Mouse (Mus musculus) cortical plate, adult 2 months (tissue): ENCODE data around the gene As3mt.

ENCODE experiments used
- CTCF ChIP-seq: fragments of 200-500 bp; IDR thresholded peaks from 2 replicates; pipeline ENCODE4 v1.5.1; 2011; ENCODE audit warnings: mild to moderate bottlenecking, control low read depth, low read length; ENCODE audit not compliant: insufficient read depth; ENCODE audit errors: extremely low read depth
- POLR2A ChIP-seq: fragments of 200-500 bp; IDR thresholded peaks from 2 replicates; pipeline ENCODE4 v1.6.1; 2011; ENCODE audit warnings: mild to moderate bottlenecking, low read length, control low read depth; ENCODE audit not compliant: insufficient read depth; ENCODE audit errors: extremely low read depth

- TF ChIP-seq CTCF: no peak
- no peak for TF ChIP-seq POLR2A
Observed at GRCm38 (mm10) chr19:46769759-46770158, 62.5 kb downstream of the As3mt start.
